Mouse (Mus musculus) kidney, postnatal 0 days (tissue): ENCODE data around the gene Hist1h4h. TPM values are rescaled to one million over a fixed set of nuclear protein-coding genes. Genes with fewer than 3 reads are reported as not detected.
A peak's percentile ranks its signal among the peaks of the same experiment; 100 is the strongest.
"Not testable (repeated sequence)": the region's sequence is repeated elsewhere in the genome, so short reads cannot be mapped to it uniquely, and the experiment has no call there.

Source experiments
- ATAC-seq: fragments of 200-750 bp; cut with Nextera tagmentation; replicated peaks from 2 replicates; pipeline ENCODE4 v1.8.0; 2017; ENCODE audit warnings: low read depth, moderate number of reproducible peaks, moderate TSS enrichment, moderate library complexity; ENCODE audit not compliant: low FRiP score
- DNase-seq: peaks from one replicate; pipeline ENCODE4 v3.0.0-alpha.2; 2016; ENCODE audit warnings: low spot score
- H3K27ac ChIP-seq: fragments of 300-500 bp; sonication (generic); 2 replicates; pipeline ENCODE4 v1.5.1; 2014; ENCODE audit warnings: mild to moderate bottlenecking
- H3K27me3 ChIP-seq: fragments of 300-500 bp; sonication (generic); 2 replicates; pipeline ENCODE4 v1.6.1; 2014; ENCODE audit warnings: low read length, mixed read lengths; ENCODE audit not compliant: insufficient read depth
- H3K36me3 ChIP-seq: fragments of 300-500 bp; sonication (generic); 2 replicates; pipeline ENCODE4 v1.6.1; 2014; ENCODE audit warnings: low read length, mixed read lengths; ENCODE audit not compliant: insufficient read depth
- H3K4me1 ChIP-seq: fragments of 300-500 bp; sonication (generic); replicated peaks from 2 replicates; pipeline ENCODE4 v1.6.1; 2014; ENCODE audit warnings: antibody characterized with exemption, low read length, mixed read lengths; ENCODE audit not compliant: insufficient read depth
- H3K4me2 ChIP-seq: fragments of 300-500 bp; sonication (generic); 2 replicates; pipeline ENCODE4 v1.6.1; 2014; ENCODE audit warnings: mild to moderate bottlenecking, low read length, moderate library complexity, mixed read lengths
- H3K4me3 ChIP-seq: fragments of 300-500 bp; sonication (generic); replicated peaks from 2 replicates; pipeline ENCODE4 v1.5.1; 2014; ENCODE audit warnings: low read depth, low read length
- H3K9ac ChIP-seq: fragments of 300-500 bp; sonication (generic); 2 replicates; pipeline ENCODE4 v1.6.1; 2014; ENCODE audit warnings: low read depth, low read length
- H3K9me3 ChIP-seq: fragments of 300-500 bp; sonication (generic); replicated peaks from 2 replicates; pipeline ENCODE4 v1.6.1; 2016; ENCODE audit warnings: low read length, inconsistent platforms, mixed read lengths
- CTCF ChIP-seq: IDR thresholded peaks from 2 replicates; pipeline ENCODE4 v1.5.1; 2016; ENCODE audit warnings: antibody characterized with exemption, low read depth, mild to moderate bottlenecking, moderate library complexity
- WGBS: fragments of 180-500 bp; shearing (Covaris S2); extraction: QIAGEN DNeasy Blood & Tissue Kit; methylation state at CpG from one replicate; pipeline ENCODE4 v1.1.7; 2014; 5-methylcytosine and 5-hydroxymethylcytosine counted together
- polyA plus RNA-seq: library from polyadenylated mRNA; unstranded; fragments of >200 nt; fragmentation: Nextera tagmentation; extraction: Ambion mirVana; gene quantifications from 2 replicates; pipeline ENCODE4 v1.2.1, GENCODE M21; 2015

Hist1h4h gene
- polyA plus RNA-seq, 1 experiment from 2014 or later: 7.6 TPM

DNA sequence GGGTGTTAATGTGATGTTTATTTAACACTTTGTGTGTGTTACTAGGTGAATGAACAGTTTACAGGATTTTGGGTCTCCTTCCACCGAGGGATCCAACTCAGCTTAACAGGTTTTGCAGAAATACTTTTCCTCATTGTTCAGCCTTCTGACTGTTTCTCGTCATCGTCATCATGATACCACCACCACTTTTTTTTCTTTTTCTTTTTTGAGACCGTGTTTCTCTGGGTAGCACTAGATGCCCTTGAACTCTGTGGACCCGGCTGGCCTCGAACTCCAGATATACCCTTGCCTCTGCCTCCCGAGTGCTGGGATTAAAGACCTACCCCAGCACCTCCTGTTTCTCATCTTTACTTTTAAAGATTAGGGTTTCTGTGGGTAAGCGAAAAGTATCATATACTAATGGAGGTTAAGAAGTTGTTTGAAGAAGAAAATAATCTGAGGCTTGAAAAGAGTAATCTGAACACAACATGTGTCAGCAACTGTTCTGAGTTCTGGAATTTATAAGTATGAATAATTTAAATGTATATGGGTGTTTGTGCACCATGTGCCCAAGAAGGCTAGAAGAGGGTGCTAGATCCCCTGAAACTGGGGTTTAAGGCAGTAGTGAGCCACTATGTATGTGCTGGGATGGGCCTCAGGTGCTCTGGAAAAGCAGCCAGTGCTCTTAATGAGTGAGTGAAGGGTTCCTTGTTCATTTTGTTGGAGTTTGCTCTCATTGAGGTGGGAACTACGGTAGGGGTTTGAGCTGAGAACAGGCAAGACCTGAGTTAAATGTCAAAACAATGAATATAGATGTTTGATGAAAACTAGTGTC lies 1.6 kb downstream of the Hist1h4h start:
- DNase-seq (no peak), ATAC-seq (no peak)
- no peaks in the 10 kb centered on the region for H3K36me3 ChIP-seq
- no peaks in the 10 kb centered on the region for H3K27me3 ChIP-seq
- H3K4me1 ChIP-seq: peaks cover 13% of the 10 kb centered on the region
- no peak for TF ChIP-seq CTCF
- H3K4me3 ChIP-seq: peak overlapping the region; percentile 49
- peak overlapping the region; percentile 97 for H3K27ac ChIP-seq
- WGBS: 12% methylated on average over 9 of the region's 9 CpGs
- no peaks in the 10 kb centered on the region for H3K9me3 ChIP-seq
- peak overlapping the region; percentile 70 for H3K4me2 ChIP-seq
- H3K9ac ChIP-seq: peak overlapping the region; percentile 78; the same call in 1 of the 2 replicates

- not testable (repeated sequence) for H3K9me3 ChIP-seq, H3K27me3 ChIP-seq, H3K36me3 ChIP-seq
- Histone ChIP-seq H3K27ac (peak within 1 kb of the TSS; percentile 97), H3K9ac (peak within 1 kb of the TSS; percentile 78), H3K4me1 (peaks cover 13% of the 10 kb centered on the region), H3K4me3 (peak within 1 kb of the TSS; percentile 49), H3K4me2 (peak within 1 kb of the TSS; percentile 70)
- ATAC-seq: peak; percentile 16; the same call in 1 of the 2 replicates
- WGBS: 1% methylated on average over 25 of the region's 53 CpGs
- peak; percentile 97 for DNase-seq
Measured at GRCm38 (mm10) chr13:23533560-23534367, 2.9 kb downstream of the Hist1h4h start, which contains the start of gene Hist1h2af. TSS of gene Hist1h2af (plus strand) at chr13:23533906.

GRCm38 (mm10) chr13:23534368-23535131 lies 3.7 kb downstream of the Hist1h4h start:
- peak overlapping the region; percentile 81 for H3K27ac ChIP-seq
- peaks cover 13% of the 10 kb centered on the region for H3K4me1 ChIP-seq
- H3K4me3 ChIP-seq: peak overlapping the region; percentile 43
- ATAC-seq: 0 out of 2 replicates have a peak, but pooled peaks have one; percentile 3
- no peaks in the 10 kb centered on the region for H3K9me3 ChIP-seq
- no peaks in the 10 kb centered on the region for H3K27me3 ChIP-seq
- H3K36me3 ChIP-seq: no peaks in the 10 kb centered on the region
- WGBS: 1% methylated on average over 15 of the region's 15 CpGs
- H3K9ac ChIP-seq: peak overlapping the region; percentile 48
- no peak for TF ChIP-seq CTCF
- peak; percentile 18 for DNase-seq
- peak overlapping the region; percentile 70 for H3K4me2 ChIP-seq

DNA sequence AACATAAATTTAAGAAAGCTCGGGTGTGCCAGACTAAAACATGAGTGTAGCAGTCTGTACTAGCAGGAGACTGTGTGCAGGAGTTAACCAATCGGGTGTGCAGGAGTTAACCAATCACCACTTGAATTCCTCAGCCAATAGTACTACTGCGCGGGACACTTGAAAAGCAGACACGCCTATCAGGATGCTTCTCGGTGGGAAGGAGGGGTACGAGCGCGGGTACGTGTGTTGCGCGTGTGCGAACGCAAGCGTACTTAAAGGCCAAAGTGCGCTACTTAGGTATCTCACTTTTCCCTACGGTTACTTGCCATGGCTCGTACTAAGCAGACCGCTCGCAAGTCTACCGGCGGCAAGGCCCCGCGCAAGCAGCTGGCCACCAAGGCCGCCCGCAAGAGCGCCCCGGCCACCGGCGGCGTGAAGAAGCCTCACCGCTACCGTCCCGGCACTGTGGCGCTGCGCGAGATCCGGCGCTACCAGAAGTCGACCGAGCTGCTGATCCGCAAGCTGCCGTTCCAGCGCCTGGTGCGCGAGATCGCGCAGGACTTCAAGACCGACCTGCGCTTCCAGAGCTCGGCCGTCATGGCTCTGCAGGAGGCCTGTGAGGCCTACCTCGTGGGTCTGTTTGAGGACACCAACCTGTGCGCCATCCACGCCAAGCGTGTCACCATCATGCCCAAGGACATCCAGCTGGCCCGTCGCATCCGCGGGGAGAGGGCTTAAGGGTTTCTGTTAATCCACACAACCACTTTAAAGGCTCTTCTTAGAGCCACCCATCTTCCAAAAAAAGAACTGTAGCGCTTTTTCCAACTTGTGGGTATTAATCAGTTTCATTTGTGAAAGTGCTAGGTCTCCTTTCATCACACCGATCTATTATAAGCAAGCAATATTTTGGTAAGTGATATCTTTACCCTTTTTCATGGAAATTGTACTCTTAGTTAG lies 4.6 kb downstream of the Hist1h4h start, which contains the start of gene Hist1h3g:
Gene Hist1h3g (plus strand): TSS at position 286 of the 939 bp plus-strand sequence.
- peak within 1 kb of the TSS; percentile 48 for H3K9ac ChIP-seq
- DNase-seq (peak; percentile 99), ATAC-seq (peak; percentile 85)
- H3K9me3 ChIP-seq, H3K27me3 ChIP-seq, H3K36me3 ChIP-seq: not testable (repeated sequence)
- WGBS: under 1% methylated on average over 41 of the region's 62 CpGs
- H3K4me3 ChIP-seq: peak within 1 kb of the TSS; percentile 43
- peaks cover 13% of the 10 kb centered on the region for H3K4me1 ChIP-seq
- H3K4me2 ChIP-seq: peak within 1 kb of the TSS; percentile 70
- peak within 1 kb of the TSS; percentile 81 for H3K27ac ChIP-seq

- Histone ChIP-seq H3K4me1 (peaks cover 13% of the 10 kb centered on the region), H3K36me3 (no peaks in the 10 kb centered on the region), H3K4me2 (peak overlapping the region; percentile 70), H3K27ac (no peak overlapping the region), H3K4me3 (peak overlapping the region; percentile 43), H3K9ac (peak overlapping the region; percentile 43; the same call in 1 of the 2 replicates), H3K9me3 (no peaks in the 10 kb centered on the region), H3K27me3 (no peaks in the 10 kb centered on the region)
- DNase-seq (peak; percentile 53), ATAC-seq (no peak)
- no peak for TF ChIP-seq CTCF
- 13% methylated on average over 7 of the region's 7 CpGs for WGBS
Measured at GRCm38 (mm10) chr13:23536076-23536822, 5.4 kb downstream of the Hist1h4h start.
